Mouse (Mus musculus) adrenal gland, postnatal 36 days (tissue): ENCODE measurements at regions not wholly inside any gene's neighbourhood (a gene's known extent, or its start where the extent isn't known, plus 50 kb on each side); places are given as distances from the start of the nearest gene placed in this dataset.

Source experiments
- DNase-seq, 2 experiments: peaks; one replicate each; pipeline ENCODE4 v3.0.0; 2021; ENCODE audit warnings: mixed read lengths in 1 of 2

- no peak for DNase-seq
These were observed 323.6 kb upstream of the Zmiz1 start for GRCm38 (mm10) chr14:25135371-25135770.

GRCm38 (mm10) chr14:25137312-25137711, 321.7 kb upstream of the Zmiz1 start:
- no peak for DNase-seq

- peak in 1 of 2 experiments; percentile 19 for DNase-seq
These were observed 320.5 kb upstream of the Zmiz1 start for GRCm38 (mm10) chr14:25138485-25138884.

- DNase-seq = no peak
These were observed 317.1 kb upstream of the Zmiz1 start for GRCm38 (mm10) chr14:25141933-25142332.

GRCm38 (mm10) chr14:25143051-25143450, 315.9 kb upstream of the Zmiz1 start:
- DNase-seq = no peak

GRCm38 (mm10) chr14:25147731-25148130, 311.3 kb upstream of the Zmiz1 start:
- DNase-seq = no peak

GRCm38 (mm10) chr14:25150968-25151367, 308.0 kb upstream of the Zmiz1 start:
- no peak for DNase-seq

GRCm38 (mm10) chr14:25151485-25151884, 307.5 kb upstream of the Zmiz1 start:
- no peak for DNase-seq

- no peak for DNase-seq
These were observed 305.4 kb upstream of the Zmiz1 start for GRCm38 (mm10) chr14:25153573-25153972.

GRCm38 (mm10) chr14:25154180-25154579, 304.8 kb upstream of the Zmiz1 start:
- DNase-seq = no peak

GRCm38 (mm10) chr14:25155008-25155783, 303.8 kb upstream of the Zmiz1 start:
- DNase-seq = no peak

GRCm38 (mm10) chr14:25156171-25156570, 302.8 kb upstream of the Zmiz1 start:
- peak; percentile 11 to 32 for DNase-seq

GRCm38 (mm10) chr14:25161684-25162321, 297.2 kb upstream of the Zmiz1 start:
- DNase-seq = no peak

- DNase-seq = no peak
These were observed 292.8 kb upstream of the Zmiz1 start for GRCm38 (mm10) chr14:25166217-25166616.

GRCm38 (mm10) chr14:25167604-25168003, 291.4 kb upstream of the Zmiz1 start:
- DNase-seq = peak; percentile 23 to 58

GRCm38 (mm10) chr14:25168310-25168709, 290.7 kb upstream of the Zmiz1 start:
- DNase-seq = no peak

- no peak for DNase-seq
These were observed 285.7 kb upstream of the Zmiz1 start for GRCm38 (mm10) chr14:25173281-25173680.

GRCm38 (mm10) chr14:25173873-25174272, 285.1 kb upstream of the Zmiz1 start:
- no peak for DNase-seq

- DNase-seq = no peak
These were observed 284.6 kb upstream of the Zmiz1 start for GRCm38 (mm10) chr14:25174402-25174801.

GRCm38 (mm10) chr14:25176206-25176605, 282.8 kb upstream of the Zmiz1 start:
- DNase-seq = no peak

- no peak for DNase-seq
These were observed 278.9 kb upstream of the Zmiz1 start for GRCm38 (mm10) chr14:25180126-25180525.

- DNase-seq = peak; percentile 30 to 42
These were observed 277.6 kb upstream of the Zmiz1 start for GRCm38 (mm10) chr14:25181406-25181805.

GRCm38 (mm10) chr14:25184042-25184441, 274.9 kb upstream of the Zmiz1 start:
- no peak for DNase-seq

GRCm38 (mm10) chr14:25184875-25185274, 274.1 kb upstream of the Zmiz1 start:
- DNase-seq = no peak
